Mouse (Mus musculus): Measurements from ENCODE around the gene Serpina9.

- TF ChIP-seq CTCF (IDR thresholded peaks at IDR 0.05; ENCODE audit: low read depth, low read length) (no peak), POLR2A (IDR thresholded peaks at IDR 0.05; ENCODE audit: extremely low read depth, insufficient read depth, low read length) (no peak)
Measured at GRCm38 (mm10) chr12:103978294-103978693, 35.3 kb downstream of the Serpina9 start.

Data from liver, adult 2 months (tissue).